Mouse (Mus musculus): ENCODE data around the gene Tmem205. TPM values are rescaled to one million over a fixed set of nuclear protein-coding genes. Genes with fewer than 3 reads are reported as not detected.

Tmem205 gene
- polyA plus RNA-seq, 1 experiment from 2014 or later, result 49.6 TPM

DNA sequence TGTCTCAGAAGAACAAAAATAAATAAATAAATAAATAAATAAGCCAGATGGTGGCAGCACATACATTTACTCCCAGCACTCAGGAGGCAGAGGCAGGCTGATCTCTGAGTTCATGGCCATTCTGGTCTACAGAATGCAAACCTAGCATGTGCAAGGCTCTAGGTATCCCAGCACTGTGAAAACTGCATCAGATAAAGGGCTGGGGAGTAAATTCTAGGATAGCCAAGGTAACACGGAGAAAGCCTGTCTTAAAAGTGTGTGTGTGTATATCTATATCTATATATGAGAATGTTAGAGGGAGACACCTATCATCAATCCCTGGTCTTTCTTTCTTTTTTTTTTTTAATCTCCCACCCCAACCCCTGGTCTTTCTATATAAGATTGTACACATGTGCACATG lies 1.9 kb downstream of the Tmem205 start:
- no peaks in the 10 kb centered on the region for H3K27me3 ChIP-seq (ENCODE audit: control insufficient read depth, insufficient read depth, low read length)
- no peak overlapping the region for H3K4me2 ChIP-seq (ENCODE audit: low read depth, low read length)
- no peaks in the 10 kb centered on the region for H3K36me3 ChIP-seq (ENCODE audit: control insufficient read depth, insufficient read depth, low read length)
- H3K4me3 ChIP-seq (ENCODE audit: low read depth, low read length), result no peak overlapping the region
- 97% methylated on average over 1 of the region's 1 CpGs for WGBS
- H3K9ac ChIP-seq (replicated peaks; ENCODE audit: low read depth, low read length), result no peak overlapping the region
- ATAC-seq (ENCODE audit: low read depth), result no peak
- no peaks in the 10 kb centered on the region for H3K9me3 ChIP-seq (ENCODE audit: control insufficient read depth, low read length)
- no peak overlapping the region for H3K27ac ChIP-seq (ENCODE audit: low read depth, low read length)
- peaks cover 7% of the 10 kb centered on the region for H3K4me1 ChIP-seq (ENCODE audit: control insufficient read depth, insufficient read depth, low read length)

DNA sequence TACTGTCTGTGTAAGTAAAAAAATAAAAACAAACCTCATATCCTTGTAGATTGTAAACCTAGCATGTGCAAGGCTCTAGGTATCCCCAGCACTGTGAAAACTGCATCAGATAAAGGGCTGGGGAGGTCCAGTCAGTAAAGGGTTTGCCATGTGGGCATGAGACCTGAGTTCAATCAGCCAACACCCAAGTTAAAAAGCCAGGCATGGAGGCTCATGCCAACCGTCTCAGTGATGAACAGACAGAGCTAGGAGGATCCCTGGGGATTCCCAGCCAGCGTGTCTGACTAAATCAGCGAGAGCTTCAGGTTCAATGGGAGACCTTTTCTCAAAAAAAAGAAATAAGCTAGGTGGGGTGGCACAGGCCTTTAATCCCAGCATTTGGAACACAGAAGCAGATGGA lies 2.3 kb downstream of the Tmem205 start:
- Histone ChIP-seq H3K36me3 (ENCODE audit: control insufficient read depth, insufficient read depth, low read length) (no peaks in the 10 kb centered on the region), H3K9ac (replicated peaks; ENCODE audit: low read depth, low read length) (no peak overlapping the region), H3K4me2 (ENCODE audit: low read depth, low read length) (no peak overlapping the region), H3K4me3 (ENCODE audit: low read depth, low read length) (no peak overlapping the region), H3K27ac (ENCODE audit: low read depth, low read length) (no peak overlapping the region), H3K4me1 (ENCODE audit: control insufficient read depth, insufficient read depth, low read length) (peaks cover 7% of the 10 kb centered on the region), H3K9me3 (ENCODE audit: control insufficient read depth, low read length) (no peaks in the 10 kb centered on the region), H3K27me3 (ENCODE audit: control insufficient read depth, insufficient read depth, low read length) (no peaks in the 10 kb centered on the region)
- WGBS, result 88% methylated on average over 3 of the region's 3 CpGs
- no peak for ATAC-seq (ENCODE audit: low read depth)

DNA sequence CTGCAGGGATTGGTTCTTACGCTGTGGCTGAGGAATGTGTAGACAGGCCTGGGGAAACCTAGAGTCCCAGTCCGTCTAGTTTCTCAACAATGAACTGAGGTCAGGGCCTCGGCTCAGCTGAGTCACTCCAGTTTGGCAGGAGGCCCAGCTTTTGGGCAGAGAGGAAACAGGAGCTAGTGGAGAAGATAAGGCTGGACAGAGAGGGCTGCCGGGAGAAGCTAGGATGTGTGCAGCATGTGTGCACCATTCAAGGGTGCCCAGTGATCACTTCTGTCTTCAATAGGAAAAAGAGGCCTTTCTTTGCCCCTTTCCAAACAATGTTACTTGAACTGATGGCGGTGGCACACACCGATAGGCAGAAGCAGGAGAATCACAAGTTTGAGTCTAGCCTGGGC lies 3.3 kb downstream of the Tmem205 start:
- ATAC-seq (ENCODE audit: low read depth), result no peak
- Histone ChIP-seq H3K4me3 (ENCODE audit: low read depth, low read length) (no peak overlapping the region), H3K27me3 (ENCODE audit: control insufficient read depth, insufficient read depth, low read length) (no peaks in the 10 kb centered on the region), H3K9ac (replicated peaks; ENCODE audit: low read depth, low read length) (no peak overlapping the region), H3K4me2 (ENCODE audit: low read depth, low read length) (no peak overlapping the region), H3K4me1 (ENCODE audit: control insufficient read depth, insufficient read depth, low read length) (peaks cover 7% of the 10 kb centered on the region), H3K27ac (ENCODE audit: low read depth, low read length) (no peak overlapping the region), H3K9me3 (ENCODE audit: control insufficient read depth, low read length) (no peaks in the 10 kb centered on the region), H3K36me3 (ENCODE audit: control insufficient read depth, insufficient read depth, low read length) (no peaks in the 10 kb centered on the region)
- WGBS, result 80% methylated on average over 6 of the region's 6 CpGs

DNA sequence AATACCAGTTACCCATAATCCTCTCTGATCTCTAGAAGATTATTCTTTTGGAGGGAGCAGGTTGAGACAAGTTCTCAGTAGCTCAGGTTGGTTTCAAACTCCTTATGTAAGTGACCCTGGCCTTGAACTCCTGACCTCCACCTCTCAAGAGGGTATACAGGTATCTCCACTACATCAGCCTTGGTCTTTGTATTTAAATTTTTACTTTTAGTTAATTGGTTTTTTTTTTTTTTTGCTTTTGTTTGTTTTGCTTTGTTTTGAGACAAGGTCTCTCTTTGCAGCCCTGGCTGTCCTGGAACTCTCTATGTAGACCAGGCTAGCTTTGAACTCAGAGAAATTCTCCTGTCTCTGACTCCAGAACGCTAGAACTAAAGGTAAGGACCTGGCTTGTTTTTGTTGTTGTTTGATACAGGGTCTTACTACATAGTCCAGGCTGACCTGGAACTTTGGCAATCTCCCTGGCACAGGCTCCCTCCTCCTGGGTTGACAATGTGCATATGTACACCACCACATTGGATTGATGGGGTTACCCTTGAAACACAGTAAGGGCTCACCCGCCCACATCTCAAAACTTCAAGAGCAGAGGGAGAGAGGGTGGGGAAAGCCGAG lies 3.8 kb downstream of the Tmem205 start:
- no peak overlapping the region for H3K27ac ChIP-seq (ENCODE audit: low read depth, low read length)
- H3K4me3 ChIP-seq (ENCODE audit: low read depth, low read length), result no peak overlapping the region
- no peak overlapping the region for H3K9ac ChIP-seq (replicated peaks; ENCODE audit: low read depth, low read length)
- H3K4me1 ChIP-seq (ENCODE audit: control insufficient read depth, insufficient read depth, low read length), result peaks cover 7% of the 10 kb centered on the region
- H3K36me3 ChIP-seq (ENCODE audit: control insufficient read depth, insufficient read depth, low read length), result no peaks in the 10 kb centered on the region
- ATAC-seq (ENCODE audit: low read depth), result no peak
- H3K27me3 ChIP-seq (ENCODE audit: control insufficient read depth, insufficient read depth, low read length), result no peaks in the 10 kb centered on the region
- no peak overlapping the region for H3K4me2 ChIP-seq (ENCODE audit: low read depth, low read length)
- no peaks in the 10 kb centered on the region for H3K9me3 ChIP-seq (ENCODE audit: control insufficient read depth, low read length)
- WGBS, result 89% methylated on average over 3 of the region's 3 CpGs

DNA sequence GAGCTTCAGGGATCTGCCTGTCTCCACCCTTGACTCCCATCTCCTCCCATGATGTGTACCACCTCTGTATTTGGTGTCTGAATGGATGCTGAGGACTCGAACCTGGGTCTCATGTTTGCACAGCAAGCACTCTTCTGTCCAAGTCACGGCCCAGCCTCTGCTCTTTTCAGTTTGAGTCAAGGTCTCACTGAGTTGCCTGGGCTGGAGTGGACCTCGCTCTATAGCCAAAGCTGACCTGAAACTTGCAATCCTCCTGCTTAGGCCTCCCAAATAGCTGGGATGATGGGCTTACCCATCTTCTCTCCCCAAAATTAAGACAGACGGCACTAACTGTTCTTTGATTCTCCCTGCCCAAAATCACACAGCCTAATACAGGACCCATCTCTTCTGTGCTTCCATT lies 4.3 kb downstream of the Tmem205 start:
- Histone ChIP-seq H3K4me2 (ENCODE audit: low read depth, low read length) (no peak overlapping the region), H3K36me3 (ENCODE audit: control insufficient read depth, insufficient read depth, low read length) (no peaks in the 10 kb centered on the region), H3K9me3 (ENCODE audit: control insufficient read depth, low read length) (no peaks in the 10 kb centered on the region), H3K27ac (ENCODE audit: low read depth, low read length) (no peak overlapping the region), H3K9ac (replicated peaks; ENCODE audit: low read depth, low read length) (no peak overlapping the region), H3K4me3 (ENCODE audit: low read depth, low read length) (no peak overlapping the region), H3K27me3 (ENCODE audit: control insufficient read depth, insufficient read depth, low read length) (no peaks in the 10 kb centered on the region), H3K4me1 (ENCODE audit: control insufficient read depth, insufficient read depth, low read length) (peaks cover 7% of the 10 kb centered on the region)
- 93% methylated on average over 4 of the region's 4 CpGs for WGBS
- ATAC-seq (ENCODE audit: low read depth), result no peak

- no peak overlapping the region for H3K27ac ChIP-seq (ENCODE audit: low read depth, low read length)
- no peaks in the 10 kb centered on the region for H3K27me3 ChIP-seq (ENCODE audit: control insufficient read depth, insufficient read depth, low read length)
- H3K9me3 ChIP-seq (ENCODE audit: control insufficient read depth, low read length), result no peaks in the 10 kb centered on the region
- WGBS, result 24% methylated on average over 5 of the region's 5 CpGs
- ATAC-seq (ENCODE audit: low read depth), result 0 out of 2 replicates have a peak, but pooled peaks have one; percentile 1
- H3K4me3 ChIP-seq (ENCODE audit: low read depth, low read length), result no peak overlapping the region; the same call in 1 of the 2 replicates
- H3K4me1 ChIP-seq (ENCODE audit: control insufficient read depth, insufficient read depth, low read length), result no peaks in the 10 kb centered on the region
- no peak overlapping the region for H3K9ac ChIP-seq (replicated peaks; ENCODE audit: low read depth, low read length)
- no peaks in the 10 kb centered on the region for H3K36me3 ChIP-seq (ENCODE audit: control insufficient read depth, insufficient read depth, low read length)
- H3K4me2 ChIP-seq (ENCODE audit: low read depth, low read length), result peak overlapping the region; percentile 73
These were observed 8.5 kb downstream of the Tmem205 start for GRCm38 (mm10) chr9:21918692-21919384.

GRCm38 (mm10) chr9:21918035-21918592 lies 9.2 kb downstream of the Tmem205 start, which contains the start of gene Rab3d:
Gene Rab3d, minus strand, starts transcription at chr9:21918192.
- ATAC-seq (ENCODE audit: low read depth), result peak; percentile 93
- Histone ChIP-seq H3K4me3 (ENCODE audit: low read depth, low read length) (peak within 1 kb of the TSS; percentile 64), H3K9ac (replicated peaks; ENCODE audit: low read depth, low read length) (peak within 1 kb of the TSS; percentile 66), H3K4me2 (ENCODE audit: low read depth, low read length) (peak within 1 kb of the TSS; percentile 73), H3K27ac (ENCODE audit: low read depth, low read length) (peak within 1 kb of the TSS; percentile 57; the same call in 1 of the 2 replicates), H3K27me3 (ENCODE audit: control insufficient read depth, insufficient read depth, low read length) (no peaks in the 10 kb centered on the region), H3K9me3 (ENCODE audit: control insufficient read depth, low read length) (no peaks in the 10 kb centered on the region), H3K4me1 (ENCODE audit: control insufficient read depth, insufficient read depth, low read length) (no peaks in the 10 kb centered on the region), H3K36me3 (ENCODE audit: control insufficient read depth, insufficient read depth, low read length) (no peaks in the 10 kb centered on the region)
- under 1% methylated on average over 36 of the region's 36 CpGs for WGBS

DNA sequence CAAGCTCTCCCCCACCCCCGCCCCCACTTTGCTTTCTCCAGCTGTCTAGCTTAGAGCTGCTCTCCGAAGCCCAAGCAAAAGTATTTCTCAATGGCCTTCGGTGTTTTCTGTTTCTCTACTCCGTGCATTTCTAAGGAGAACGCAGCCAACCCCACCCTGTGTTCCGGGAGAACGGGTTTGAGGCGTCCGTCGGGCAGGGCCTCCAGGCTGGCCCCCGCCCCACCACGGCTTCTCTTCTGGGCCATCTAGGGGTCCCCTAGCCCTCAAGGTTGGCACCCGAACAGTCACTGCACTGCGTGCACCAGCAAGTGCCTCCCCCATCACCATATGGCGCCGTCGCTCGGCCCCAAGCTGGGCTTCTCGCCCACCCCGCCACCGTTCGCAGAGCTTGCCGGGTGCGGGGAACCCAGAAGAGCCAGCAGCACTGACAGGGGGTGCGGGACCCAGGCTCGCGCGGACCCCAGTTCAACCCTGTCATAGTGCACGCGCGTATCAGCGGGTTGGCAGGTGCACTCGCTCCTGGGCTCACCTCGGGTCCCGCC lies 9.8 kb downstream of the Tmem205 start:
- H3K9me3 ChIP-seq (ENCODE audit: control insufficient read depth, low read length), result no peaks in the 10 kb centered on the region
- no peaks in the 10 kb centered on the region for H3K27me3 ChIP-seq (ENCODE audit: control insufficient read depth, insufficient read depth, low read length)
- no peaks in the 10 kb centered on the region for H3K4me1 ChIP-seq (ENCODE audit: control insufficient read depth, insufficient read depth, low read length)
- H3K27ac ChIP-seq (ENCODE audit: low read depth, low read length), result peak overlapping the region; percentile 57; the same call in 1 of the 2 replicates
- peak overlapping the region; percentile 64 for H3K4me3 ChIP-seq (ENCODE audit: low read depth, low read length)
- H3K4me2 ChIP-seq (ENCODE audit: low read depth, low read length), result peak overlapping the region; percentile 73
- ATAC-seq (ENCODE audit: low read depth), result peak; percentile 77
- H3K36me3 ChIP-seq (ENCODE audit: control insufficient read depth, insufficient read depth, low read length), result no peaks in the 10 kb centered on the region
- H3K9ac ChIP-seq (replicated peaks; ENCODE audit: low read depth, low read length), result peak overlapping the region; percentile 66
- 2% methylated on average over 33 of the region's 35 CpGs for WGBS

Data from neural tube, embryonic 14.5 days (tissue).